Mouse (Mus musculus) limb, embryonic 10.5 days (tissue): ENCODE data around the gene Olfr465-ps1. TPM values are rescaled to one million over a fixed set of nuclear protein-coding genes. Genes with fewer than 3 reads are reported as not detected.

ENCODE experiments used
- DNase-seq: peaks from one replicate; pipeline ENCODE4 v3.0.0-alpha.2; 2017; ENCODE audit warnings: low spot score
- H3K27ac ChIP-seq: fragments of 300-500 bp; sonication (generic); 2 replicates; pipeline ENCODE4 v1.5.1; 2016; ENCODE audit warnings: mild to moderate bottlenecking
- H3K27me3 ChIP-seq: fragments of 300-500 bp; sonication (generic); 2 replicates; pipeline ENCODE4 v1.6.1; 2016; ENCODE audit warnings: low read depth, mild to moderate bottlenecking; ENCODE audit not compliant: poor library complexity, severe bottlenecking
- H3K36me3 ChIP-seq: fragments of 300-500 bp; sonication (generic); 2 replicates; pipeline ENCODE4 v1.6.1; 2016; ENCODE audit warnings: mild to moderate bottlenecking, moderate library complexity
- H3K4me1 ChIP-seq: fragments of 300-500 bp; sonication (generic); 2 replicates; pipeline ENCODE4 v1.6.1; 2016
- H3K4me3 ChIP-seq: fragments of 300-500 bp; sonication (generic); 2 replicates; pipeline ENCODE4 v1.5.1; 2016; ENCODE audit warnings: mild to moderate bottlenecking, moderate library complexity
- H3K9me3 ChIP-seq: fragments of 300-500 bp; sonication (generic); replicated peaks from 2 replicates; pipeline ENCODE4 v1.6.1; 2016; ENCODE audit warnings: mild to moderate bottlenecking
- WGBS: fragments of 180-500 bp; shearing (Covaris S2); methylation state at CpG from one replicate; pipeline ENCODE4 v1.1.7; 2016; 5-methylcytosine and 5-hydroxymethylcytosine counted together
- polyA plus RNA-seq: library from polyadenylated mRNA; unstranded; fragments of >200 nt; fragmentation: Nextera tagmentation; extraction: Ambion mirVana; gene quantifications from 2 replicates; pipeline ENCODE4 v1.2.1, GENCODE M21; 2016

Gene Olfr465-ps1
- polyA plus RNA-seq, 1 experiment from 2014 or later: not detected

GRCm38 (mm10) chr13:65175734-65176471, 38.0 kb downstream of the Olfr465-ps1 start:
- Histone ChIP-seq H3K36me3 (no peaks in the 10 kb centered on the region), H3K4me1 (no peaks in the 10 kb centered on the region), H3K4me3 (peak overlapping the region; percentile 44), H3K27me3 (no peaks in the 10 kb centered on the region), H3K9me3 (no peaks in the 10 kb centered on the region), H3K27ac (no peak overlapping the region)
- peak; percentile 64 for DNase-seq
- 20% methylated on average over 44 of the region's 46 CpGs for WGBS

- Histone ChIP-seq H3K4me1 (no peaks in the 10 kb centered on the region), H3K27ac (no peak overlapping the region), H3K36me3 (no peaks in the 10 kb centered on the region), H3K27me3 (no peaks in the 10 kb centered on the region), H3K9me3 (no peaks in the 10 kb centered on the region), H3K4me3 (no peak overlapping the region)
- 56% methylated on average over 15 of the region's 15 CpGs for WGBS
- no peak for DNase-seq
Observed at GRCm38 (mm10) chr13:65176472-65177091, 38.7 kb downstream of the Olfr465-ps1 start.

Other genes starting within 250 kb of the Olfr465-ps1 start
- gene Cntnap3, start 234.1 kb upstream of the Olfr465-ps1 start, polyA plus RNA-seq: 0.06 TPM in 1 of 2 replicates, not detected in the other
- gene Spata31, start 220.7 kb upstream of the Olfr465-ps1 start, polyA plus RNA-seq: not detected in 2 replicates
- not detected in 2 replicates for gene Spata31d1c, start 105.0 kb upstream of the Olfr465-ps1 start, polyA plus RNA-seq
- gene Prss47, start 85.3 kb upstream of the Olfr465-ps1 start, polyA plus RNA-seq: not detected in 2 replicates
- 39.5 and 50.6 TPM in 2 replicates for gene Mfsd14b, start 25.1 kb upstream of the Olfr465-ps1 start, polyA plus RNA-seq
- not detected in 2 replicates for gene Olfr466, start 12.2 kb downstream of the Olfr465-ps1 start, polyA plus RNA-seq
- gene Nlrp4f, start 67.9 kb downstream of the Olfr465-ps1 start, polyA plus RNA-seq: 0.10 TPM in 1 of 2 replicates, not detected in the other
- gene Gm10775, start 121.5 kb downstream of the Olfr465-ps1 start, polyA plus RNA-seq: not detected in 2 replicates
- 12.7 and 16.6 TPM in 2 replicates for gene Zfp369, start 140.7 kb downstream of the Olfr465-ps1 start, polyA plus RNA-seq